Mouse (Mus musculus): ENCODE results near the gene Ppig. TPM values are rescaled to one million over a fixed set of nuclear protein-coding genes. Genes with fewer than 3 reads are reported as not detected.

Ppig gene
- total RNA-seq, 1 experiment, result 32.2 TPM

- no peak for DNase-seq (ENCODE audit: low read depth, low spot score)
Measured at GRCm38 (mm10) chr2:69760980-69761379, 38.6 kb downstream of the Ppig start.

DNA sequence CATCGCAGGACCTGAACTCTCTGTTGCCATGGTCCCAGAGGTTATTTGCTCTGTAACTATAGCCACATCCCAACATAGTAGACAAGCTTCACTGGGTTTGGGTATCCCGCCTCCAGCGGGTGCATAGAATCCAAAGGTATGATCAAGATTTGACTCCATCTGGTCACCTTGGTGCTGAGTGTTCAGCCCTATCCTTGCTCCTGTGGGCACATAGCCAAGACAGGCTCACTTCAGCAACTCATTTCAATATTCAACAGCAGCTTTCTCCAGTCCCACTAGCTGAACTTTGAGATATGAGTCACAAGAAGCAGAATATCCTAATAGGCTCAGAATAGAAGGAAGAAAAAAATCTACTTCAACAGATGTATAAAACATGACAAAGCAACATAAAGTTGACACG lies 41.0 kb downstream of the Ppig start:
- in situ Hi-C loops (cut with MboI; ENCODE audit: low sequenced_read_pairs in 2 of 2, unreplicated experiment in 2 of 2), result no loop called here

More at GRCm38 (mm10) chr2:69760980-69761379, 38.6 kb downstream of the Ppig start:
- Histone ChIP-seq H3K4me3 (ENCODE audit: insufficient read depth in 1 of 2, low read depth in 1 of 2, low read length in 2 of 2, poor library complexity in 1 of 2, severe bottlenecking in 1 of 2) (no peak overlapping the region), H3K27ac (ENCODE audit: insufficient read depth, low read depth, low read length, poor library complexity, severe bottlenecking) (no peak overlapping the region), H3K9me3 (ENCODE audit: control insufficient read depth, insufficient read depth, low read depth, low read length) (no peaks in the 10 kb centered on the region), H3K9ac (ENCODE audit: insufficient read depth, low read depth, low read length, poor library complexity, severe bottlenecking) (no peak overlapping the region), H3K36me3 (ENCODE audit: control insufficient read depth, insufficient read depth, low read length, poor library complexity, severe bottlenecking) (no peaks in the 10 kb centered on the region), H3K4me1 (ENCODE audit: control insufficient read depth in 2 of 2, insufficient read depth in 2 of 2, low read length in 2 of 2, poor library complexity in 1 of 2) (0 out of 4 replicates have a peak, but pooled peaks cover 0 to 3% of the 10 kb centered on the region in 2 experiments)
- TF ChIP-seq ZC3H11A (IDR thresholded peaks at IDR 0.05; ENCODE audit: borderline replicate concordance, low read depth, low read length), result no peak
- no peak for TF ChIP-seq ZNF384 (IDR thresholded peaks at IDR 0.05; ENCODE audit: low read depth, low read length)
- no peak for TF ChIP-seq HCFC1 (IDR thresholded peaks at IDR 0.05; ENCODE audit: borderline replicate concordance, insufficient read depth, low read length)
- no peak for TF ChIP-seq MAFK (IDR thresholded peaks at IDR 0.05; ENCODE audit: insufficient read depth, low read depth, low read length)
- no peak for TF ChIP-seq CHD2 (IDR thresholded peaks at IDR 0.05; ENCODE audit: low read depth, low read length)
- in situ Hi-C loops (cut with MboI; ENCODE audit: low sequenced_read_pairs in 2 of 2, unreplicated experiment in 2 of 2), result no loop called here

GRCm38 (mm10) chr2:69764716-69765115 lies 42.4 kb downstream of the Ppig start:
- H3K27ac ChIP-seq (ENCODE audit: insufficient read depth, low read depth, low read length, poor library complexity, severe bottlenecking), result no peak overlapping the region
- no peaks in the 10 kb centered on the region for H3K36me3 ChIP-seq (ENCODE audit: control insufficient read depth, insufficient read depth, low read length, poor library complexity, severe bottlenecking)
- no peaks in the 10 kb centered on the region for H3K9me3 ChIP-seq (ENCODE audit: control insufficient read depth, insufficient read depth, low read depth, low read length)
- H3K4me3 ChIP-seq (ENCODE audit: insufficient read depth in 1 of 2, low read depth in 1 of 2, low read length in 2 of 2, poor library complexity in 1 of 2, severe bottlenecking in 1 of 2), result no peak overlapping the region
- TF ChIP-seq ZNF384 (IDR thresholded peaks at IDR 0.05; ENCODE audit: low read depth, low read length), result no peak
- no peak for TF ChIP-seq CHD2 (IDR thresholded peaks at IDR 0.05; ENCODE audit: low read depth, low read length)
- no peak for TF ChIP-seq MAFK (IDR thresholded peaks at IDR 0.05; ENCODE audit: insufficient read depth, low read depth, low read length)
- no peak for TF ChIP-seq ZC3H11A (IDR thresholded peaks at IDR 0.05; ENCODE audit: borderline replicate concordance, low read depth, low read length)
- TF ChIP-seq HCFC1 (IDR thresholded peaks at IDR 0.05; ENCODE audit: borderline replicate concordance, insufficient read depth, low read length), result no peak
- peaks cover 0 to 5% of the 10 kb centered on the region in 2 experiments; a peak in 1 of 4 replicates for H3K4me1 ChIP-seq (ENCODE audit: control insufficient read depth in 2 of 2, insufficient read depth in 2 of 2, low read length in 2 of 2, poor library complexity in 1 of 2)
- in situ Hi-C loops (cut with MboI; ENCODE audit: low sequenced_read_pairs in 2 of 2, unreplicated experiment in 2 of 2), result no loop called here
- no peak overlapping the region for H3K9ac ChIP-seq (ENCODE audit: insufficient read depth, low read depth, low read length, poor library complexity, severe bottlenecking)
- no peak for DNase-seq (ENCODE audit: low read depth, low spot score)

More for the DNA sequence above, 41.0 kb downstream of the Ppig start:
- H3K4me3 ChIP-seq (ENCODE audit: insufficient read depth in 1 of 2, low read depth in 1 of 2, low read length in 2 of 2, poor library complexity in 1 of 2, severe bottlenecking in 1 of 2), result no peak overlapping the region
- H3K36me3 ChIP-seq (ENCODE audit: control insufficient read depth, insufficient read depth, low read length, poor library complexity, severe bottlenecking), result no peaks in the 10 kb centered on the region
- no peak overlapping the region for H3K27ac ChIP-seq (ENCODE audit: insufficient read depth, low read depth, low read length, poor library complexity, severe bottlenecking)
- no peaks in the 10 kb centered on the region for H3K9me3 ChIP-seq (ENCODE audit: control insufficient read depth, insufficient read depth, low read depth, low read length)
- TF ChIP-seq ZNF384 (IDR thresholded peaks at IDR 0.05; ENCODE audit: low read depth, low read length), result no peak
- no peak for TF ChIP-seq HCFC1 (IDR thresholded peaks at IDR 0.05; ENCODE audit: borderline replicate concordance, insufficient read depth, low read length)
- TF ChIP-seq CHD2 (IDR thresholded peaks at IDR 0.05; ENCODE audit: low read depth, low read length), result no peak
- no peak for TF ChIP-seq ZC3H11A (IDR thresholded peaks at IDR 0.05; ENCODE audit: borderline replicate concordance, low read depth, low read length)
- no peak for TF ChIP-seq MAFK (IDR thresholded peaks at IDR 0.05; ENCODE audit: insufficient read depth, low read depth, low read length)
- no peak overlapping the region; the same call in 1 of the 2 replicates for H3K9ac ChIP-seq (ENCODE audit: insufficient read depth, low read depth, low read length, poor library complexity, severe bottlenecking)
- DNase-seq (ENCODE audit: low read depth, low spot score), result no peak
- H3K4me1 ChIP-seq (ENCODE audit: control insufficient read depth in 2 of 2, insufficient read depth in 2 of 2, low read length in 2 of 2, poor library complexity in 1 of 2), result peaks cover 0 to 5% of the 10 kb centered on the region in 2 experiments; a peak in 1 of 4 replicates

GRCm38 (mm10) chr2:69773331-69773730 lies 51.0 kb downstream of the Ppig start:
- TF ChIP-seq ZNF384 (IDR thresholded peaks at IDR 0.05; ENCODE audit: low read depth, low read length) (no peak), HCFC1 (IDR thresholded peaks at IDR 0.05; ENCODE audit: borderline replicate concordance, insufficient read depth, low read length) (no peak), ZC3H11A (IDR thresholded peaks at IDR 0.05; ENCODE audit: borderline replicate concordance, low read depth, low read length) (no peak), CHD2 (IDR thresholded peaks at IDR 0.05; ENCODE audit: low read depth, low read length) (no peak), MAFK (IDR thresholded peaks at IDR 0.05; ENCODE audit: insufficient read depth, low read depth, low read length) (no peak)
- Histone ChIP-seq H3K4me3 (ENCODE audit: insufficient read depth in 1 of 2, low read depth in 1 of 2, low read length in 2 of 2, poor library complexity in 1 of 2, severe bottlenecking in 1 of 2) (no peak overlapping the region), H3K4me1 (ENCODE audit: control insufficient read depth in 2 of 2, insufficient read depth in 2 of 2, low read length in 2 of 2, poor library complexity in 1 of 2) (no peaks in the 10 kb centered on the region), H3K36me3 (ENCODE audit: control insufficient read depth, insufficient read depth, low read length, poor library complexity, severe bottlenecking) (no peaks in the 10 kb centered on the region), H3K27ac (ENCODE audit: insufficient read depth, low read depth, low read length, poor library complexity, severe bottlenecking) (no peak overlapping the region), H3K9ac (ENCODE audit: insufficient read depth, low read depth, low read length, poor library complexity, severe bottlenecking) (no peak overlapping the region), H3K9me3 (ENCODE audit: control insufficient read depth, insufficient read depth, low read depth, low read length) (no peaks in the 10 kb centered on the region)
- no peak for DNase-seq (ENCODE audit: low read depth, low spot score)
- in situ Hi-C loops (cut with MboI; ENCODE audit: low sequenced_read_pairs in 2 of 2, unreplicated experiment in 2 of 2), result no loop called here
